Mouse (Mus musculus): Measurements from ENCODE around the gene Zfp248. TPM values are rescaled to one million over a fixed set of nuclear protein-coding genes. Genes with fewer than 3 reads are reported as not detected.

Zfp248 gene
- polyA plus RNA-seq, 1 experiment from 2014 or later = 4.1 TPM

DNA sequence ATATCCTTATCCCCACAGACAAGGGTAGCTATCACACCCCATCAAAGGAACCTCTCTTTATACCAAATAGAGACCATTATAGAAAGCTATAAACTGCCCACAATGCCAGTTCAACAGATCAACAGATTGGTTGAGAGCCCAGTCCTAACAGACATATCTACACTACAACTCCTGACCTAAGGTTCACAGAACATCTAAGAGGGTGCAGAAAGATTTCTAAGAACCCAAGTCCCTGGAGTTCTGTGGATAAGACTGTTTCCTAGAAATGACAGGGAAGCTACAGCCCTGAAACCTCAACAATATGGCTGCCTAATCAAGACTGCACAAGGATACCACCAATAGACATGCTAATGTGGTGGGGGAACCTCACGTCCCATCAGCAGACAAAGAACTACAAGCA is 44.9 kb downstream of the Zfp248 start:
- H3K4me2 ChIP-seq (ENCODE audit: low read length) = no peak overlapping the region
- no peaks in the 10 kb centered on the region for H3K27me3 ChIP-seq (ENCODE audit: insufficient read depth, low read length)
- H3K27ac ChIP-seq = no peak overlapping the region
- no peak for TF ChIP-seq CTCF (IDR thresholded peaks at IDR 0.05; ENCODE audit: low read depth)
- ATAC-seq (replicated peaks; ENCODE audit: low FRiP score, low read depth) (no peak), DNase-seq (ENCODE audit: low spot score) (no peak)
- no peak overlapping the region for H3K4me3 ChIP-seq (replicated peaks; ENCODE audit: low read depth, low read length)
- H3K4me1 ChIP-seq (replicated peaks; ENCODE audit: insufficient read depth, low read length) = no peaks in the 10 kb centered on the region
- peaks cover 54% of the 10 kb centered on the region for H3K36me3 ChIP-seq (ENCODE audit: insufficient read depth, low read length)
- no peak overlapping the region for H3K9ac ChIP-seq (ENCODE audit: low read depth, low read length)
- WGBS = 100% methylated on average over 1 of the region's 1 CpGs
- H3K9me3 ChIP-seq (replicated peaks; ENCODE audit: low read length) = no peaks in the 10 kb centered on the region

DNA sequence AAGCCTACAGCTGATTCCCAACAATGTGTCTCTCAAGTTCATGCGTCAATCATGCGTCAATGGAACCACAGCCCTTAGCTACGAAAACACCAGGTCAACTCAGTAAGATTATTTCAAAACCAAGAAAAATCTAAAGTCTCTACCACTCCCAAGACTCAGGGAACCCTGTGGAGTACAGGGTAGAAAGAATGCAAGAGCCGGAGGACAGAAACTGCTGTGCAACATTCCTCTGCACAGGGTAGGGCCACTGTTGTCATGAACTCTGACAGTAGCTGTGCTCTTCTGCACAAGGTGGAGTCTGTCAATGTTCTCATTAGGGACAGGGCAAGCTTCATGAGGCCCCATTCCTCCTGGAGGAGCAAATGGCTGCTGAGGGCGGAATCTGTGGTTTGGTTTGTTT is 46.8 kb downstream of the Zfp248 start:
- Histone ChIP-seq H3K9ac (ENCODE audit: low read depth, low read length) (no peak overlapping the region), H3K4me1 (replicated peaks; ENCODE audit: insufficient read depth, low read length) (no peaks in the 10 kb centered on the region), H3K4me2 (ENCODE audit: low read length) (no peak overlapping the region), H3K36me3 (ENCODE audit: insufficient read depth, low read length) (peaks cover 65% of the 10 kb centered on the region), H3K27ac (no peak overlapping the region), H3K27me3 (ENCODE audit: insufficient read depth, low read length) (no peaks in the 10 kb centered on the region), H3K9me3 (replicated peaks; ENCODE audit: low read length) (no peaks in the 10 kb centered on the region), H3K4me3 (replicated peaks; ENCODE audit: low read depth, low read length) (no peak overlapping the region)
- no peak for DNase-seq (ENCODE audit: low spot score)
- no peak for ATAC-seq (replicated peaks; ENCODE audit: low FRiP score, low read depth)
- no peak for TF ChIP-seq CTCF (IDR thresholded peaks at IDR 0.05; ENCODE audit: low read depth)
- 93% methylated on average over 5 of the region's 5 CpGs for WGBS

DNA sequence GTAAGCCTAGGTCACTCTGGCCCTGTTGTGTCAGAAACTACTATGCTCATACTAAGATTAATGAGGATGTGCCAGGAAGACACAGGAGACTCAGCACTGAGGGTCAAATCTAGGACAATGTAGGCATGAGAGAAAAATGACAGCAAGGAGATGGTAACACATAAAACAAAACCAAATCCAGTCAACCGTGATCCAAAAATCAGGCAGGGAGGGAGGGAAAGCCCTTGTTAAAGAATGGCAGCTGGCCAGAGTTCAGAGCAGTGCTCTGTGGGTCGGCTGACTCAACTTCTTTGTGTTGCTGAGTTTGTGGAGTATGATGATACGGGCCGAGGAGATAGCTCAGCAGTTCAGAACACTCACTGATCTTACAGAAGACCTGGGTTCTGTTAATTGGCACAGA is 48.9 kb downstream of the Zfp248 start:
- H3K36me3 ChIP-seq (ENCODE audit: insufficient read depth, low read length) = peaks cover 55% of the 10 kb centered on the region
- no peaks in the 10 kb centered on the region for H3K9me3 ChIP-seq (replicated peaks; ENCODE audit: low read length)
- no peaks in the 10 kb centered on the region for H3K27me3 ChIP-seq (ENCODE audit: insufficient read depth, low read length)
- no peak overlapping the region for H3K27ac ChIP-seq
- ATAC-seq (replicated peaks; ENCODE audit: low FRiP score, low read depth) = no peak
- TF ChIP-seq CTCF (IDR thresholded peaks at IDR 0.05; ENCODE audit: low read depth) = no peak
- DNase-seq (ENCODE audit: low spot score) = no peak
- 80% methylated on average over 4 of the region's 4 CpGs for WGBS
- no peak overlapping the region for H3K4me3 ChIP-seq (replicated peaks; ENCODE audit: low read depth, low read length)
- no peaks in the 10 kb centered on the region for H3K4me1 ChIP-seq (replicated peaks; ENCODE audit: insufficient read depth, low read length)
- H3K4me2 ChIP-seq (ENCODE audit: low read length) = no peak overlapping the region
- no peak overlapping the region for H3K9ac ChIP-seq (ENCODE audit: low read depth, low read length)

DNA sequence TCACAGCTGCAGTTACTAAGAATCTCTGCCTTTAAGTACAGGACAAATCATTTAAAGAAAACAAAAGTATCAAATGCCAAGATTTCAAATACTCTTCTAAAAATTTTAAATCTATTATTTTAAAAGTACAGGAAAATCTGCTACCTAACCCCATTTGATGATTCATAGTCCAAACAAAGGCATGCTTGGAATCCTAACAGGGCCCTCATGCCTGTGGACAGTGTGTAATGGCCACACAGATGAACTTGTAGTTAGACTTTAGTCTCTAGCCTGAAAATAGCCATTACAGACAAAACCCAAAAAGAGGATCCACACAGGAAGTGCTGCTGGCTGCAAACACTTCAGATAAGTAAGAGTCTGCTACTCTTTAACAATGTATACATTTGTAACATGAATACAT is 64.6 kb downstream of the Zfp248 start:
- TF ChIP-seq CTCF (IDR thresholded peaks at IDR 0.05; ENCODE audit: low read depth) = no peak
- Histone ChIP-seq H3K27ac (no peak overlapping the region), H3K4me3 (replicated peaks; ENCODE audit: low read depth, low read length) (no peak overlapping the region), H3K9me3 (replicated peaks; ENCODE audit: low read length) (no peaks in the 10 kb centered on the region), H3K36me3 (ENCODE audit: insufficient read depth, low read length) (peaks cover 45% of the 10 kb centered on the region), H3K4me1 (replicated peaks; ENCODE audit: insufficient read depth, low read length) (no peaks in the 10 kb centered on the region), H3K4me2 (ENCODE audit: low read length) (no peak overlapping the region), H3K27me3 (ENCODE audit: insufficient read depth, low read length) (no peaks in the 10 kb centered on the region), H3K9ac (ENCODE audit: low read depth, low read length) (no peak overlapping the region)
- DNase-seq (ENCODE audit: low spot score) (no peak), ATAC-seq (replicated peaks; ENCODE audit: low FRiP score, low read depth) (no peak)

DNA sequence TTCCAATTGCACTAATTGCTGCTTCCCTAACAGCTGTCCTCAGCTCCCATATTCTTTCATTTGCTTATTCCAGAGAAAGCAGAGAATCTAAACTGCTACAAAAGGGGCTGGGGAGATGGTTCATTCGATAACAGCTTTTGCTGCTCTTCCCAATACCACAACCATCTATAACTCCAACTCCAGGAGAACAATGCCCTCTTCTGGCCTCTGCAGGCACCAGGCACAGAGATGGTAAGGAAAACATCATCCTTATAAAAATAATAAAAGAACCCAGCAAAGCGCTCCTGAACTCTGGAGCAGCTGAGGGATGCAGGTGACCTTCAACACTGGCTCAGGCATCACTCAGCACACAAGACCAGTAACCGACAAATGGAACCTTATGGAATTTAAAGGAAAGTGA is 69.4 kb downstream of the Zfp248 start:
- Histone ChIP-seq H3K9me3 (replicated peaks; ENCODE audit: low read length) (no peaks in the 10 kb centered on the region), H3K4me1 (replicated peaks; ENCODE audit: insufficient read depth, low read length) (no peaks in the 10 kb centered on the region), H3K4me2 (ENCODE audit: low read length) (no peak overlapping the region), H3K27ac (no peak overlapping the region), H3K36me3 (ENCODE audit: insufficient read depth, low read length) (peaks cover 25% of the 10 kb centered on the region), H3K4me3 (replicated peaks; ENCODE audit: low read depth, low read length) (no peak overlapping the region), H3K27me3 (ENCODE audit: insufficient read depth, low read length) (no peaks in the 10 kb centered on the region), H3K9ac (ENCODE audit: low read depth, low read length) (no peak overlapping the region)
- 91% methylated on average over 3 of the region's 3 CpGs for WGBS
- DNase-seq (ENCODE audit: low spot score) (no peak), ATAC-seq (replicated peaks; ENCODE audit: low FRiP score, low read depth) (no peak)
- TF ChIP-seq CTCF (IDR thresholded peaks at IDR 0.05; ENCODE audit: low read depth) = peak; percentile 21; the same call in 1 of the 2 replicates

DNA sequence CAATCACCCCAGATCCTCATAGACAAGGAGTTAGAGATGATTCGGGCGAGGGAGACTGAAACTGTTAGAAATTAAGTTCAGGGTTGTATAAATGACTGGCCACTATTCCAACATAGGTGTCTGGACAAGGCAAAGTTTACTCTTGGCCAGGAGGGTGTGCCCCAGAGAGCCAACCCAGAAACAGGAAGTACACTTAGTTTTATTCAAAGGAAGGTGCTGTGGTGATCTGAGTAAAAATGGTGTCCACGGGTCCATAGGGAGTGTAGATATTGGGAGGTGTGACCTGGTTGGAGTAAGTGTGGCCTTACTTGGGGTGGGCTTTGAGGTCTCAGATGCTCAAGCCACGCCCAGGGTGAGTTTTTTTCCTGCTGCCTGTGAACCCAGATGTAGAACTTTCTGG is 74.1 kb downstream of the Zfp248 start:
- no peak for TF ChIP-seq CTCF (IDR thresholded peaks at IDR 0.05; ENCODE audit: low read depth)
- no peak for DNase-seq (ENCODE audit: low spot score)
- peaks cover 12% of the 10 kb centered on the region; the same call in 1 of the 2 replicates for H3K36me3 ChIP-seq (ENCODE audit: insufficient read depth, low read length)
- ATAC-seq (replicated peaks; ENCODE audit: low FRiP score, low read depth) = no peak
- H3K4me2 ChIP-seq (ENCODE audit: low read length) = no peak overlapping the region
- H3K4me3 ChIP-seq (replicated peaks; ENCODE audit: low read depth, low read length) = no peak overlapping the region
- WGBS = 88% methylated on average over 4 of the region's 4 CpGs
- H3K27me3 ChIP-seq (ENCODE audit: insufficient read depth, low read length) = no peaks in the 10 kb centered on the region
- H3K9me3 ChIP-seq (replicated peaks; ENCODE audit: low read length) = no peaks in the 10 kb centered on the region
- H3K27ac ChIP-seq = no peak overlapping the region
- no peak overlapping the region for H3K9ac ChIP-seq (ENCODE audit: low read depth, low read length)
- H3K4me1 ChIP-seq (replicated peaks; ENCODE audit: insufficient read depth, low read length) = no peaks in the 10 kb centered on the region

DNA sequence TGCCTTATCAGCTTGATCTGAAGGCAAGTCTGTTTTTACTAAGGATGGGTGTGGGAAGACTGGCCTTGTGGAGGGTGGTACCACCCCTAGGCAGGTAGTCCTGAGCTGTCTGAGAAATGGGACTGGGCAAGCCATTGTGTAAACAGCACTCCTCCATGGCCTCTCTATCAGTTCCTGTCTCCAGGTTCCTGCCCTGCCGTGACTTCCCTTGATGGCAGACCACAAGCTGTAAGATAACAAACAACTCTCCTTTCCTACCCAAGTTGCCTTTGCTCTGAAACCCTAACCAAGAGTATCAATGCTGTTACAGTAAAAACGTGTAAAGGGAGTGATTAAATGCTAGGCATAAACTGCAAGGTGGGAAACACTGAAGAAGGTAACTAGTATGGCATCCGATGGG is 74.7 kb downstream of the Zfp248 start:
- no peaks in the 10 kb centered on the region for H3K4me1 ChIP-seq (replicated peaks; ENCODE audit: insufficient read depth, low read length)
- no peak overlapping the region for H3K9ac ChIP-seq (ENCODE audit: low read depth, low read length)
- H3K9me3 ChIP-seq (replicated peaks; ENCODE audit: low read length) = no peaks in the 10 kb centered on the region
- TF ChIP-seq CTCF (IDR thresholded peaks at IDR 0.05; ENCODE audit: low read depth) = no peak
- no peaks in the 10 kb centered on the region for H3K27me3 ChIP-seq (ENCODE audit: insufficient read depth, low read length)
- ATAC-seq (replicated peaks; ENCODE audit: low FRiP score, low read depth) (no peak), DNase-seq (ENCODE audit: low spot score) (no peak)
- peaks cover 12% of the 10 kb centered on the region; the same call in 1 of the 2 replicates for H3K36me3 ChIP-seq (ENCODE audit: insufficient read depth, low read length)
- 47% methylated on average over 3 of the region's 3 CpGs for WGBS
- H3K4me2 ChIP-seq (ENCODE audit: low read length) = no peak overlapping the region
- no peak overlapping the region for H3K27ac ChIP-seq
- H3K4me3 ChIP-seq (replicated peaks; ENCODE audit: low read depth, low read length) = no peak overlapping the region
